Mouse (Mus musculus) left cerebral cortex, postnatal 14 days (tissue): Measurements from ENCODE around the gene Hyal2. TPM values are rescaled to one million over a fixed set of nuclear protein-coding genes. Genes with fewer than 3 reads are reported as not detected.

Experiments used
- total RNA-seq, 2 experiments: library from RNA; stranded (reverse); gene quantifications; 2 replicates each; pipeline ENCODE4 v1.2.3; 2021

Hyal2 gene
- total RNA-seq, 2 experiments from 2014 or later: 13.0 to 16.2 TPM

Other genes starting within 250 kb of the Hyal2 start
- 10 to 100 TPM; 16.5 to 16.6 TPM for gene Hemk1, start 229.6 kb upstream of the Hyal2 start, total RNA-seq
- gene 6430571L13Rik, start 227.3 kb upstream of the Hyal2 start, total RNA-seq: 1 to 10 TPM; 2.4 to 3.4 TPM
- 10 to 100 TPM; 28.1 to 34.6 TPM for gene Cacna2d2, start 168.3 kb upstream of the Hyal2 start, total RNA-seq
- gene Tmem115, start 34.0 kb upstream of the Hyal2 start, total RNA-seq: 10 to 100 TPM; 33.0 to 35.3 TPM
- 10 to 100 TPM; 20.7 to 24.9 TPM for gene Cyb561d2, start 25.8 kb upstream of the Hyal2 start, total RNA-seq
- gene Nprl2, start 25.7 kb upstream of the Hyal2 start, total RNA-seq: 10 to 100 TPM; 38.4 to 39.2 TPM
- 1 to 10 TPM; 2.3 to 3.1 TPM for gene Zmynd10, start 20.6 kb upstream of the Hyal2 start, total RNA-seq
- gene Rassf1, start 16.4 kb upstream of the Hyal2 start, total RNA-seq: 10 to 100 TPM; 14.0 to 14.6 TPM
- gene Tusc2, start 4.7 kb upstream of the Hyal2 start, total RNA-seq: 10 to 100 TPM; 77.2 to 79.0 TPM
- gene Hyal1, start 9.0 kb downstream of the Hyal2 start, total RNA-seq: 1 to 10 TPM; 4.9 to 6.3 TPM
- 1 to 10 TPM; 8.7 TPM for gene Naa80, start 10.9 kb downstream of the Hyal2 start, total RNA-seq
- 1 to 10 TPM in 1 of 2 experiments, under 1 TPM in 1; 0.78 to 1.4 TPM for gene Hyal3, start 12.9 kb downstream of the Hyal2 start, total RNA-seq
- 1 to 10 TPM; 8.9 to 9.7 TPM for gene Ifrd2, start 19.7 kb downstream of the Hyal2 start, total RNA-seq
- 1 to 10 TPM; 3.2 to 3.8 TPM for gene Sema3b, start 41.3 kb downstream of the Hyal2 start, total RNA-seq
- 100 to 1,000 TPM; 205 to 220 TPM for gene Gnai2, start 67.4 kb downstream of the Hyal2 start, total RNA-seq
- 10 to 100 TPM; 79.5 to 87.1 TPM for gene Slc38a3, start 101.6 kb downstream of the Hyal2 start, total RNA-seq
- gene Gnat1, start 111.8 kb downstream of the Hyal2 start, total RNA-seq: under 1 TPM; 0.42 to 0.66 TPM
- 10 to 100 TPM; 11.7 to 16.2 TPM for gene Sema3f, start 142.5 kb downstream of the Hyal2 start, total RNA-seq
- gene Rbm5, start 203.1 kb downstream of the Hyal2 start, total RNA-seq: 100 to 1,000 TPM; 147 to 166 TPM